Mouse (Mus musculus) liver, embryonic 11.5 days (tissue): ENCODE data around the gene Nr1i3. TPM values are rescaled to one million over a fixed set of nuclear protein-coding genes. Genes with fewer than 3 reads are reported as not detected.
A peak's percentile ranks its signal among the peaks of the same experiment; 100 is the strongest.

ENCODE experiments used
- ATAC-seq: fragments of 200-750 bp; cut with Nextera tagmentation; replicated peaks from 2 replicates; pipeline ENCODE4 v1.8.0; 2017; ENCODE audit warnings: moderate number of reproducible peaks, mild to moderate bottlenecking, moderate TSS enrichment, moderate library complexity; ENCODE audit not compliant: low FRiP score
- DNase-seq: peaks from one replicate; pipeline ENCODE4 v3.0.0-alpha.2; 2017; ENCODE audit warnings: low spot score
- H3K27ac ChIP-seq: fragments of 300-500 bp; sonication (generic); 2 replicates; pipeline ENCODE4 v1.5.1; 2014; ENCODE audit warnings: mild to moderate bottlenecking, low read depth, low read length, control low read depth
- H3K27me3 ChIP-seq: fragments of 300-500 bp; sonication (generic); replicated peaks from 2 replicates; pipeline ENCODE4 v1.6.1; 2014; ENCODE audit warnings: low read length, mixed read lengths; ENCODE audit not compliant: control insufficient read depth, insufficient read depth
- H3K36me3 ChIP-seq: fragments of 300-500 bp; sonication (generic); 2 replicates; pipeline ENCODE4 v1.6.1; 2014; ENCODE audit warnings: mild to moderate bottlenecking, low read length, moderate library complexity, mixed read lengths; ENCODE audit not compliant: control insufficient read depth, insufficient read depth
- H3K4me1 ChIP-seq: fragments of 300-500 bp; sonication (generic); replicated peaks from 2 replicates; pipeline ENCODE4 v1.6.1; 2014; ENCODE audit warnings: low read length, mixed read lengths; ENCODE audit not compliant: control insufficient read depth, insufficient read depth
- H3K4me2 ChIP-seq: fragments of 300-500 bp; sonication (generic); 2 replicates; pipeline ENCODE4 v1.6.1; 2014; ENCODE audit warnings: mild to moderate bottlenecking, control low read depth, moderate library complexity
- H3K4me3 ChIP-seq: fragments of 300-500 bp; sonication (generic); 2 replicates; pipeline ENCODE4 v1.5.1; 2014; ENCODE audit warnings: low read depth, low read length, control low read depth
- H3K9ac ChIP-seq: fragments of 300-500 bp; sonication (generic); 2 replicates; pipeline ENCODE4 v1.6.1; 2014; ENCODE audit warnings: low read depth, low read length, control low read depth
- H3K9me3 ChIP-seq: fragments of 300-500 bp; sonication (generic); 2 replicates; pipeline ENCODE4 v1.6.1; 2016; ENCODE audit warnings: low read length, inconsistent platforms, mixed read lengths; ENCODE audit not compliant: control insufficient read depth
- WGBS: fragments of 180-500 bp; shearing (Covaris S2); extraction: QIAGEN DNeasy Blood & Tissue Kit; methylation state at CpG from one replicate; pipeline ENCODE4 v1.1.7; 2014; 5-methylcytosine and 5-hydroxymethylcytosine counted together
- polyA plus RNA-seq: library from polyadenylated mRNA; unstranded; fragments of >200 nt; fragmentation: Nextera tagmentation; extraction: Ambion mirVana; gene quantifications from 2 replicates; pipeline ENCODE4 v1.2.1, GENCODE M21; 2014

Gene Nr1i3
- polyA plus RNA-seq, 1 experiment from 2014 or later: 0.16 TPM

GRCm38 (mm10) chr1:171192283-171192682 lies 21.5 kb upstream of the Nr1i3 start:
- Histone ChIP-seq H3K9me3 (no peaks in the 10 kb centered on the region), H3K27me3 (peaks cover 50% of the 10 kb centered on the region), H3K9ac (no peak overlapping the region), H3K4me3 (no peak overlapping the region), H3K4me2 (no peak overlapping the region), H3K27ac (no peak overlapping the region), H3K36me3 (no peaks in the 10 kb centered on the region), H3K4me1 (peaks cover 13% of the 10 kb centered on the region)
- WGBS: 43% methylated on average over 10 of the region's 10 CpGs
- DNase-seq (no peak), ATAC-seq (no peak)

GRCm38 (mm10) chr1:171193093-171193840 lies 20.5 kb upstream of the Nr1i3 start:
- no peaks in the 10 kb centered on the region for H3K9me3 ChIP-seq
- H3K4me3 ChIP-seq: 0 out of 2 replicates have a peak overlapping the region, but pooled peaks have one; percentile 0
- no peak for ATAC-seq
- H3K27me3 ChIP-seq: peaks cover 50% of the 10 kb centered on the region
- no peaks in the 10 kb centered on the region for H3K36me3 ChIP-seq
- peak overlapping the region; percentile 49 for H3K4me2 ChIP-seq
- H3K9ac ChIP-seq: no peak overlapping the region
- WGBS: 6% methylated on average over 18 of the region's 18 CpGs
- H3K4me1 ChIP-seq: peaks cover 13% of the 10 kb centered on the region
- H3K27ac ChIP-seq: no peak overlapping the region
- DNase-seq: no peak

- ATAC-seq: no peak
- Histone ChIP-seq H3K4me2 (no peak overlapping the region; the same call in 1 of the 2 replicates), H3K9ac (no peak overlapping the region), H3K9me3 (no peaks in the 10 kb centered on the region), H3K27ac (no peak overlapping the region), H3K27me3 (peaks cover 50% of the 10 kb centered on the region), H3K36me3 (no peaks in the 10 kb centered on the region), H3K4me3 (no peak overlapping the region), H3K4me1 (peaks cover 11% of the 10 kb centered on the region)
- no peak for DNase-seq
- WGBS: 30% methylated on average over 11 of the region's 11 CpGs
These were observed 19.6 kb upstream of the Nr1i3 start for GRCm38 (mm10) chr1:171193911-171194830.

- Histone ChIP-seq H3K9ac (no peak overlapping the region), H3K36me3 (no peaks in the 10 kb centered on the region), H3K27ac (no peak overlapping the region), H3K4me3 (peak overlapping the region; percentile 43), H3K27me3 (peaks cover 50% of the 10 kb centered on the region), H3K9me3 (no peaks in the 10 kb centered on the region), H3K4me2 (peak overlapping the region; percentile 75), H3K4me1 (peaks cover 6% of the 10 kb centered on the region)
- ATAC-seq: no peak
- WGBS: 7% methylated on average over 20 of the region's 20 CpGs
- DNase-seq: no peak
These were observed 18.5 kb upstream of the Nr1i3 start for GRCm38 (mm10) chr1:171195046-171195822.

GRCm38 (mm10) chr1:171195887-171196397 lies 17.8 kb upstream of the Nr1i3 start, which contains the start of gene Pcp4l1:
Pcp4l1 (minus strand) TSS chr1:171196268.
- Histone ChIP-seq H3K27ac (no peak within 1 kb of the TSS), H3K27me3 (peaks cover 50% of the 10 kb centered on the region), H3K4me3 (peak within 1 kb of the TSS; percentile 43), H3K9me3 (no peaks in the 10 kb centered on the region), H3K4me1 (peaks cover 6% of the 10 kb centered on the region), H3K9ac (no peak within 1 kb of the TSS), H3K36me3 (no peaks in the 10 kb centered on the region), H3K4me2 (peak within 1 kb of the TSS; percentile 75)
- WGBS: 1% methylated on average over 33 of the region's 33 CpGs
- DNase-seq (peak; percentile 48), ATAC-seq (peak; percentile 67)

- Histone ChIP-seq H3K27ac (no peak overlapping the region), H3K27me3 (peaks cover 24% of the 10 kb centered on the region), H3K9me3 (no peaks in the 10 kb centered on the region), H3K36me3 (no peaks in the 10 kb centered on the region), H3K9ac (no peak overlapping the region), H3K4me2 (no peak overlapping the region), H3K4me1 (no peaks in the 10 kb centered on the region), H3K4me3 (no peak overlapping the region)
- ATAC-seq (no peak), DNase-seq (no peak)
- WGBS: 40% methylated on average over 1 of the region's 1 CpGs
These were observed 14.2 kb upstream of the Nr1i3 start for GRCm38 (mm10) chr1:171199532-171199931.

- Histone ChIP-seq H3K27me3 (peaks cover 11% of the 10 kb centered on the region), H3K9ac (no peak overlapping the region), H3K4me1 (no peaks in the 10 kb centered on the region), H3K9me3 (no peaks in the 10 kb centered on the region), H3K27ac (no peak overlapping the region), H3K4me2 (no peak overlapping the region), H3K4me3 (no peak overlapping the region), H3K36me3 (no peaks in the 10 kb centered on the region)
- DNase-seq: no peak
- WGBS: 89% methylated on average over 1 of the region's 1 CpGs
- ATAC-seq: no peak
These were observed 13.0 kb upstream of the Nr1i3 start for GRCm38 (mm10) chr1:171200769-171201168.
